Mouse (Mus musculus) heart, adult 8-10 months (tissue): ENCODE measurements at regions not wholly inside any gene's neighbourhood (a gene's known extent, or its start where the extent isn't known, plus 50 kb on each side); places are given as distances from the start of the nearest gene placed in this dataset.
A peak's percentile ranks its signal among the peaks of the same experiment; 100 is the strongest.

ENCODE experiments used
- DNase-seq: peaks from one replicate; pipeline ENCODE4 v3.0.0; 2022; ENCODE audit warnings: low spot score

DNA sequence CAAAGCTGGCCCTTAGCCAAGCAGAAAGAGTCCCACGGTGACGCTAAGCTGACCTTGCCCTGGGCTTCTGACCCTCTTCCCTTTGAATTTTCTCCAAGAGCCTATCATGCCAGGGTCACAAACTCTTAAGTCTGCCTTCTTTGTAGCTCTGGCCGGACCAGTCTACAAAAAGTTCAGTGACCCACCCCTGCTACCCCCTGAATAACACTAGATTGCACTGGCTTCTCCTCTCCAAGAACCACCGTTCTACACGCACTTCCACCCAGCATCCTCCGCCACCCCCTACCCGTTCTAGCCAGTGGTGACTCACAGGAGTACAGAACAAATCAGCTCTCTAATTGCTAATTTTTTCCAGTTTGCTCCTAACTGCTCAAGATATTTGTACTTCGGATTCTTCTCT is 325.0 kb downstream of the Tns1 start:
- peak; percentile 30 for DNase-seq

DNA sequence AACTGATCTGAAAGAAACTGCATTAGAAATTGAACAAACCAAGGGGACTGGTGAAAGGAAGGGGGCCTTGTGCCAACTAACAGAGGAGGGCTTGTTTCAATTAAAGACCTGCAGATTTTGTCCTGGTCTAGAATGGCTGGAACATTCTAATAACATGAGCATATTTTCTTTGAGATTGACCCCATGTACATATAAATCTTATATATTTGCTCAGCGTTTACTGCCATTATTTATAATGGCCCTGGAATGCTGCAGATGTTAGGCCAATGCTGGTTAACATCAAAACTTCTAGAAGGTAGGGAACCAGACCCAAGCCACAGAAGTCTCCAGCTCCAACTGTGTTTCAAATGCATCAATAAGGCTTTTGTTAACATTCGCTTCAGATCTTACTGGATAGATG is 326.4 kb downstream of the Tns1 start:
- DNase-seq, result no peak

DNA sequence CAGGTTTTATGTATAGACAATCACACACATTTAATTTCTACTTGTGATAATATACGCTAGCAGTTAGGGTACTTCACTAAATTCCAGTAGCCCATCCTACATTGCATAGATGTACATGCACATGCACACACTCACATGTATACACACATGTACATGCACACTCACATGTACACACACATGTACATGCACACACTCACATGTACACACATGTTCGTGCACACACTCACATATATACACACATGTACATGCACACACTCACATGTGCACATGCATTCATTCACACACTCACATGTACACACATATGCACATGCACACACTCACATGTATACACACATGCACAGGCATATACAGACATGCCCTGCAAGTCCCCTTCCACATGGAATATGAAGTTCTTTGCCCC is 326.8 kb downstream of the Tns1 start:
- no peak for DNase-seq

DNA sequence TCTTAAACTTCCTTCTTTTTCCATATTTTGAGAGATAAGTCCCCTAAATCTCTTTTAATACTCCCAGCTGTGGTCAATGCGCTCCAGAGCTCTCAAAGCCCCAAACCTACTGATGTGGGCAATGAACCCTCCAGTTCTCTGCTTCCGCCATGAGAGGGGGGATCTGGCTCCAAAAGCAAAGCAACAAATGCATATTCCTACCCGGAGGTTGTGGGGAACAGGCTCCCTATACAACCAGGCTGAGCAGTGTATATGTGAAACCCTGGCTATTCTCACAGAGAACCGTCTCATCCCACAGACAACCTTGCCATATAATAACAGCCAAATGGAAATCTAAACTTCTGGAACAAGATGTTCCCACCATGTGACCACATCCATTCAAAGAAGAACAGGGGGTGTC is 330.4 kb downstream of the Tns1 start:
- DNase-seq, result no peak

DNA sequence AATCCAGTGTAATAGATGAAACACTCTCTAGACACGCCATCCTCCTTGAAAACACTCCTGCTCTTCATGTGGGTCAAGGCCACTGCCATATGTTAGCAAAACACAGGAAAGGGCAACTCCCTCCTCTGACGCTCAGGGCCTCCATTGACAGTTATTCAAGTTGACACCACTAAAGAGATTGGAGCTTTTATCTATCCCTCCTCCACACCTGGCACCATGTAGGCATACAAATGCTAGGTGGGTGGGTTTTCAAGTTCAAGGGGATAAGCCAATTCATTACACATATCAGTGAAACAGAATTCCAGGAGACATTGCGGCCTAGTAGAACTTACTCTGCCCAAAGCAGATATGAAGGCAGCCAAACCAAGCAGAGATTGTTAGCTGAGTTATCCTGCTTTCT is 331.0 kb downstream of the Tns1 start:
- no peak for DNase-seq

DNA sequence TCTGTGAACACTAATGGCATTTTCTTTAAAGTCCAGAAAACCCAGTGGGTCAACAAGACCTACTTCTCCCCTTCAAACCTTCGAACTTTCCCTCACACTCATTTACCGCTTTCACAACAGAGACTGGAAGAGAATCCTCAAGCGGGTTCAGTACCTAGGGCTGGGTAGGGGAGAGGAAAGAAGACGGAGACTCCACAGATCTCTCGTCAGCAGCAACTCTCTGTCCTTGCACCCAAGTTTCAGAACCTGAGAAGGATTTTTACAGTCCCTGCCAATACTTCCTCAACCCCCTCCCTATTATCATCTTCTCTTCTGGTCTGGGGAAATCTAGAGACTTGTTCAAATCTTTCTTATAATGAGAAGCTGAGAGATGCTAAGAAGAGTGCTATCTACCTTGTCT is 331.9 kb downstream of the Tns1 start:
- no peak for DNase-seq

DNA sequence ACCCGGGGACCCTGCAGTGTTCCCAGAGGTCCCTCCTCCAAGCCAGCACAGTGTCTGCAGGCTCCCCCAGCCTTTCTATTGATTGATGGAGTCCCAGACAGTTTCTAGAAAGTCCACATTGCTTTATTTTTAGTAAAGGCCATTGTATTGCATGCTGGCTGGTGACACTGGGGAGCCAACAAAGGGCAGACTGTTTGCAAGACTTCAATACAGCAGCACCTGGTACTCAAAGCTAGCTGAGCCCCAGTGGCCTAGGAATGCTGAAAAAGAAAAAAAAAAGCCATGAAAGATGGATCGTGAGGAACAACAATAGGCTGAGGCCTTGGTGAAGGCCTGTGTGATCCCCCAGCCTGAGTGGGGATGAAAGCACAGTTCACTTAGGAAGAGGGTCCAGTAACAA is 336.6 kb downstream of the Tns1 start:
- no peak for DNase-seq

DNA sequence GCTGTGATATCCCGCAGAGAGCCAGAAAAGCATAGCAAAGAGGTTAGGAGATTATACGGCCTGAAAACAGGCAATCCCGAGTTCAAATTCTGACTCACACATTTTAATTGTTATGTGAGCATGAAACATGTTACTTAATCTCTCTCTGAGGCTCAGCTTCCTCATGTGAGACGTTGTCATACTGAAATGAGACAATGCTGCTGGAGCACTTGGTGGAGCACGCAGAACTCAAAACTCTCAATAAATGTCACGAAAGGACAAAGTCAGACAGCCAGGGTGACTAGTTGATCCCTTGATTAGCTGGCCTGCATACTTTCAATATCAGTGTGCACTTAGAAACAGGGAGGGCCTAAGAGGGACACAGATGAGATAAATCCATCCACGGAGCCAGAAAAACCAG is 337.0 kb downstream of the Tns1 start:
- no peak for DNase-seq

DNA sequence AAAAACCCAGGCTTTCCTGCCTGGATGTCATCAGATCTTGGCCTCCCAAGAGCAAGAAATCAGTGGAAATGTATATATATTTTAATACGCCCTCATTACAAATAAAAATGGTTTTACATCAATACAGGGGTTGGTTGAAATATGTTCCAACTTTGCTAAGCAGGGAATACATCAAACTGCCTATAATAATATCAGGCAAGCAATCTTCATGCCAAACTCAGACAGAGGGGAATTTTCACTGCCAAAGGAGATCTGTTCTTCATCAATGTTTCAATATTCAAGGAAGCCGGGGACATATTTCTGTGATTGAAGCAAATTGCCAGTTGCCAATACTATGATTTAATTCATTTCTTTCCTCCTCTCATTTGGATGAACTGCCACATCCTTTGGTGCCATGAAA is 340.9 kb downstream of the Tns1 start:
- DNase-seq, result no peak

DNA sequence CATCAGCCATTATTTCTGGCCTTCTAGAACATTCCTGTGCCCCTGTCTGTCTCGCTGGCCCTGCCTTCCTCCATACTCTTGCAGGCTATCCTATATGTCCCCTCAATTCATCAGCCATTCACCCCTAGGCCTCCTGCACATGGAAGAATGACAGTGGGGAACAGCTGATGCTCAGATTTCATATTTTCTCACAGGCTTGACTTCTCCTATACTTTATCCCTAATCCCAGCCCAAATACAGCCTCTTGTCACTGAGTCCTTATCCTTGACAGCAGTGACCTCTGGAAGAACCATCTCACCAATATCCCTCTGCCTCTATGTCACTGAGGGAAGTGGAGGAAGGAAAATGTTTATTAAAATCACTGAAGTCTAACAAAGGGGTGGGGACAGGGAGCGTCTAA is 341.4 kb downstream of the Tns1 start:
- no peak for DNase-seq

DNA sequence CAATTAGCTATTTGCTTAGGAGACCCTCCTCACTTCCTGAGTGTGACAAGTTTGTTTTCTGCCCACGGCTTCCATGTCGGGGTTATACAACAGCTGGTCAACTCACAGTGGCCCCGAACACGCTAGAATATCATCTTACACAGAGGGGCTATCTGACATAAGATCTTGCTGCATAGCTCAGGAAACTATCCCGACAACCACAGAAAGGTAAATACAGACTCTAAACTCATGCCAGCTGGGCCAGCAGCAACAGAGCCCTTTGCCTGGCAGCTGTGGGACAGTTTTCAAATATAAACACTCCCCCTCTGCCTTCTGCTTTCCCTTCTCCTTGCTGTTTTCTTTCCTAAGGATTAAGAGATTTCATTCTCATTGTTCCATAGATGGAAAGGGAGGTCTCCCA is 352.5 kb downstream of the Tns1 start:
- DNase-seq, result no peak

DNA sequence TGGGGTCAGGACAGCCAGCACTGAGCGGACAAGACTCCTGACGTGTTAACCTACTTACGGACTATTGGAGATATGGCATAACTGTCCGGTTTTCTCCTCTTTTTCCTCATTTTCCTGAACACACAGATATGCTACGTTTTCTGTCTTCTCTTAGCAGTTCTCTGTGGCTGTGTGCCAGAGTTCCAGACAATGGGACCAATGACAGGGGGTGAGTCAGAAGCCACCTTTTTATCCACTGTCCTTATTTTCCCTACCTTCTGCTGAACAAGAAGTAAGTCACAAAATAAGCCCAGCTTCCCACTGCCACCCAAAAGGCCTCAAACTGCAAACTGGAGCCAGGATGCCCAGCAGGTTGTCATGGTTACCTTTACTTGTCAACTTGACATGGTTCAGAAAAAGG is 353.6 kb downstream of the Tns1 start:
- no peak for DNase-seq

DNA sequence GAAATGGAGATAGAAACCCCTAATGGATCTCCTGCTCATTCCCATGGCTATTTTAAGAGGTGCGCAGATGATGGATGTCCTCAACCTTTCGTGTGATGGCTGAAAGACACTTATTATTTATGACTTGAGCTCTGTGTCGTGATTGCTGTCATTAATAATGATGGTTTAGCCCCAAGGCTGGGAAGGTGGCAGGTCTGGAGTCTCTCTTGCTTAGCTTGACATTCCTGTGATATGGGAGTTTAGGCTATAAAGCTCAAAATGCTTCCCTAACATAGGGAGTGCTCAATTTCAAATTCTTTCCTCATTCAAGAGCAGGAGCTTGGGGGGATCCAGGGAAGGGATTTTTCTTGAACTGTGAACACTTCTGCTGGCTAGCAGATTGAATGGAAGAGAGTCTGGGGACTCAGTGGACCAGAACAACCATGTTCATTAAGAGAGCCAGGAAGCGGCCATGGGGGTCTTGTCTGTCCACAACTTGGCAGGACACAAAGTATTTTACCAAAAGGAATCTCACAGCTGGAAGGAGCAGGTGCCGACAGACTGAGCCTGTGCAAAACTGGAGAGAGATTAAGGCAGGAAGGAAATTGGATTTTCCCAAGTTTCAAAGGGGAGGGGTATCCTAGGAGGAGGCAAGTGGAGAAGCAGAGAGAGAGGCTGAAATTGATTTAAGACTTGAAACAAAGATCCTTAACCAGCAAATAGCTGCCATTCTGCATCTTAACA is 359.5 kb downstream of the Tns1 start:
- DNase-seq, result no peak

DNA sequence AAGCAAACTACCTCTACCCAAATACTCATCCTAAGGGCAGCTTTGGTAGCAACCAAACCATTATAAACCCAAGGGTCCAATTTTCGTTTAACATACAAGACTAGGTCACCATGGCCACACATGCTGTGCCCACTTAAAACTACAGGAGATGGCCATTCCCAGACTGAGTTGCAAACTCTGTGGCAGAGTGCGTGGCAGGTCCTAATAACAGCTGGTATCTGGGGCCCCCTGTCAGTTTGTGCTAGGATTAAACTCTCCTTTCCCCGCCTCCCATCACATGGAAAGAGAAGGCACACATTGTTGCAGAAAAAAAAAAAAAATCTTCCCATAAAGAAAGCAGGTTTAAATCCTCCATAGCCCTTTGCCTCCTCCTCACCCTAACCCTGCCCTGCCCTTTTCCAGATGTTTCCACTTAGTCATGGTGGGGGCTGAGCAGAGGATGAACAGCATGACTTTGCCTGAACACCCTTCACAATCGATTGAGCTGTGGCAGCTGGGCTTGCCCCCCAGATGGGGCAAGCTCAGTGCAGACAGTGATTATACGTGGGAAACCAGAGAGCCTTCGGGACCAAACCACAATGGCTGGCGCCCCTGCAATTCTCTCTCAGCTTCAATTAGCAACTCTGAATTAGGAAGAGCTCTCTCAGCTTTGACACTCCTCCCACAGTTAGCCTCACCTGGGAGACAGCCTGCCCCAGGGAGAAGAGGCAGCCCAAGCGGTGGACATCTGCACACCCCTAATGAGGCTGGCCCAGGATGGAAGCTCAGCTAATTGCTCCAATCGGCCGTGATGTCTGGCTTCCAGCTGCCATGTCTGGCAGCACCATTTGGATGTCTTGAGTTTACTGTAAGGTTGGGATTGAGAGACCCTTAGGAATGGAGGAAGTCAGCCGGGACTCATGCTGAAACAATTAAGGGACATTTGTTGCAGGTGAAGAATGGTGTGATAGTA is 365.9 kb downstream of the Tns1 start:
- no peak for DNase-seq

DNA sequence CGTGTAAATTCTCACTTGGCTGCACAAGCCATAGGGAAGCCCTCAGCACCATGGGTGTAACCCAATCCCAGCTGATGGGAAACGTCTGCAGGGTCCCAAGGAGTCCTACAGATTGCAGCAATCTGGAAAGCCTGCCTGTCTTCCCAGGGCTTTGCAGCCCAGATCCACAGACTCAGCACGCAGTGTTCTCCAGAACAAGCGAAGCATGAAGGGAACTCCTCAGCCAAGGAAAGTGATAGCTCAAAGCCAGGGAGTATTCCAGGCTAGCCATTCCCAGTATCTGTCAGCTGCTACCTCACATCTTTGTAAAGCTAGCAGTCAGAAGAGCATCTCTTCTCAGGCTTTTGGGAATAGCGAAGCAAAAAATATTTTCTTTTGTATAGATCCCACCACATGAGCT is 368.5 kb downstream of the Tns1 start:
- DNase-seq, result peak; percentile 39

DNA sequence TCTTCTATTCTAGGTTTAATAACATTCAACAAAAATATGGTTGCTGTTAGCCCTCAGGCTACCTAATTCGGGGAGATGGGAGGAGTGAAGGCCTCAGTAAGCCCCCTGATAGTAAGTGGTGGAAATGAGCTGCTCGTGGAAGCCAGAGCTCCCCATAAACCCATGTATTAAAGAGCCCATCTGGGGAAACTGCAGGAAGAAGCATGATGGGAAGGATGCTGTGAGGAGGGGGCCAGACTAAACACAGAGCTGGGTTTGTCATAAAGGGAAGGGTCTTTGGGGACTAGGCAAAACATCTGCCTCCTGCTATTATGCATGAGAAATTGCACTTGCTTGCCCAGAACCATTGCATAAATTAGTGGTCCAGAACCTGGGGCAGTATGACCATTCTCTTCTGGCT is 369.3 kb downstream of the Tns1 start:
- no peak for DNase-seq

DNA sequence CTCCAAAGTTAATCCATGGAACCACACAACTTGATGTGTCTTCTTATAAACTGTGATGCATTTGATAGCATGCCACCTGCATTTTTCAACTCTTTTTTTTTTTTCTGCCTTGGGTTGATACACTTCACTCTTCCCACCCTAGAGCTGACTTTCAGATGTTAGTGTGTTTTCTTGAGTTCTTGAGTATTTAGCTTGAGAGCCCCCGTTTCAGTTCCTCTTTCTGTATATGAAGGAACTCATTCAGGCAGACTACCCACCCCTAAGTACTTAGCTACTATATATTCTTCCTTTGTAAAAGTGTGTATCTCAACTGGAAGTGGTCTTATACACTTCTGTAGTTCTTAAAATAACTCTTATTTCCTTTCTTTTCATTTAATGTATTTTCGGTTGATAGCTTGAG is 371.1 kb downstream of the Tns1 start:
- DNase-seq, result no peak

DNA sequence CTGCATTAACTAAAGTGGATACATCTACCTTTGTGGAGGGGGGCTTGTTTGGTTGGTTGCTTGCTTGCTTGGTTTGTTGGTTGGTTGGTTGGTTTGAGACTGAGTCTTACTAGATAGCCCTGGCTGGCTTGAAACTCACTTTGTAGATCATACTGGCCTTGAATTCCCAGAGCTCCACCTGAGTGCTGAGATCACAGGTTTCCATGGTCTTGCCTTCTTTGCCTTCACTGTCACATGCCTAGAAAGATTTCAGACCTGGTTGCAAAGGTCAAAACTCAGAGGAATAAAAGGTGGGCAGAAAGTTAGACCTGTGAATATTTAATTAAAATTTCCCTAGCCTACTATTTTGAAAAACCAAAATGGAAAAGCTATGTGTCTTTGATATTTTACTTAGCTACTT is 375.5 kb downstream of the Tns1 start:
- DNase-seq, result no peak

DNA sequence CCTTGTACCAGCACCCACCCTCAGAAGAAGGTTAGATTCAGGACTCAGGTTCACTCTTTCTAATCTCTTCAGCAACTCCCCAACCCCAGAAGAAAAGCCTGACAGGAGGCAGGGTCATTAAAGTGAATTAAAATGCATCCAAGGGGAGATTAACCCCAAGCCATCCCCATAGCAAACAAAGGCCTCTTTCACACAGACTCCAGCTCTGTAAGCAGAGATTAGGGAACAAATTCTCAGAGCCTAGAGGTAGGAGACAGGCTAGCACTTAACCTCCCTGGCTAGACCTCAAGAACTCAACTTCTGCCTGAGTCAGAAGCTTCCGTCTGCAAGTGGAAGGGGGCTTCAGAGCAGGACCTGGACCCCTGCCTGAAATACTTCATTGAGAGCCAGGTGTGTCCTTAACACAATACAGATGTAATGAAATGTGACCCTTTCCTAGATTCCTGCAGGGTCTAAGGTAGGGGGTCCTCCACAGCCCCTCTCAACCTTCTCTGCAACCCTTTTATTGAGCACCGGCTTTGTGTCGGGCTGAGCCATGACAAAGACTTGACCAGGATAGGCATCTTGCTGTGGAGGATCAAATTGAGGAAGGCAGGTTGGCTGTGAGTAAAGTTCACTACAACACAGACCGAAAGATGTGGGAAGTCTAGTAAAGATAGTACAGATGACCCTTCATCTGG is 379.6 kb downstream of the Tns1 start:
- DNase-seq, result no peak

DNA sequence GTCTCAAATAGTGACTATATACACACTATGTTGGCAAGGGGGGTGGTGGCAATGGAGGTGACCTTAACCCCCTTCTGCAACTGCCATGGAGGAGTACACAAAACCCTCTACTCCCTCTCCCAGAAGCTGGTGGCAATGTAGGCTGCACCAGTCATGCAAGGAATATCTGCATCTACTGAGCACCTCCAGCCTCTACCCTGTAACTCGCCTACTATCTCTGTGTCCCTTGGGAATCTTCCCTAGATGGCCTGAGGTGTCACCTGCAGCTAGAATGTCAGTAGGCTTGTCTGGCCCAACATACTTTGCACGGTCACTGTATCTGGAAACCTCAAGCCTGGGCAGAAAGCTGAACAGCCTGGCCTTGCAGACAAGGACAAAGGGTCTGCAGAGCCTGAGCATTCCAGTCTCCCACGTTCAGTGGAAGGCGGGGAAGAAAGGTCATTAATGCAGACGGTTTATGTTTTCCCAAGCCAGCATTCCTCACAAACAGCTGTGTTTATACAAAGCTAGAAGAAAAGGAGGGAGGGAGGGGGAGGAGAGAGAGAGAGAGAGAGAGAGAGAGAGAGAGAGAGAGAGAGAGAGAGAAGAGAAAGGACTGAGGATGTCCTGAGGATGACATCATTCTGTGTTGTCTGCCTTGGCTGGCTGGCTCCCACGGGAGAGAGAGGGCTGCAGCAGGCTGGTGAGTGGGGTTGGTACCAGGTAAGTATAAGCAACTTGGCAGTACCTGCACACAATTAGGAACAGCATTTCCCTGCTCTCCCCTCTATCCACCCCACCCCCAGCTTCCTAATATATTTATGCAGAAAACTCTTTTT is 380.3 kb downstream of the Tns1 start:
- DNase-seq, result no peak

DNA sequence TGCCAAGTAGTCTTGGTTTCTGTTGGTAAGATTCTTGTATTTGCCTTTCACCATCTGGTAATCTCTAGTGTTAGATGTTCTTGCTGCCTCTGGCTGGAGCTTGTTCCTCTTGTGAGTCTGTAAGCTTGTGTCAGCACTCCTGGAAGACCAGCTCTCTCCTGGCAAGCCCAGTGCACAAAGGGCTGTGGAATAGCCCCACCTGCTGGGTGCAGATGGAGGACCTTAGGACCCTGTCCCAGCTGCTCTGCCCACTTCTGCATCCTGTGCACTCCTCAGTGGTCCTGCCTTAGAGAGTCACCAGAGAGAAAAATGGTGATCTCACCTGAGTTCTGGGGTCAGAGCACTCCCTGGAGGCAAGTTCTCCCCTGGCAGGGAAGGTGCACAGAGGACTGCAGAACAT is 387.2 kb downstream of the Tns1 start:
- no peak for DNase-seq

DNA sequence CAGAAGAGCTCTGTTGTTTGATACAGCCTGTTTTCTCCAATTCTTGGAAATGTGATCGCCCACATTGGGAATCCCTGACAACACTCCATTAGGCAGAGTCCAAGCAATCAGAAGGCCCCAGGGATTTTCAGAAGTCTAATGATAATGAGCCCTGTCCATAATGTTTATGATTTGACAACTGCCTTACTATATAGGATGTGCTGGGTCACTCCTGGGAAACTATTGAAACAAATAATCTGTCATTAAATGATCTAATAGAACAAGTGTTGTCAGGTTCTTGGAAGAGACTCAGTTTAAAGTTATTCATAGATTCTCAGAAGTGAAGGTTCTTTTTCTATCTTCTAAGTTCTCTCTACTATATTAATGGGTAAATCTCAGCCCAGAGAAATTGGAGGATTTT is 395.9 kb downstream of the Tns1 start:
- no peak for DNase-seq
